Mouse (Mus musculus) heart, adult 2 months (tissue): ENCODE measurements around the gene Gkap1. TPM values are rescaled to one million over a fixed set of nuclear protein-coding genes. Genes with fewer than 3 reads are reported as not detected.

ENCODE experiments used
- DNase-seq, 2 experiments: peaks; one replicate each; pipeline ENCODE4 v3.0.0; 2021
- H3K27ac ChIP-seq: fragments of 200-600 bp; 2 replicates; pipeline ENCODE4 v1.8.1; 2022
- H3K27me3 ChIP-seq: fragments of 200-500 bp; 2 replicates; pipeline ENCODE4 v1.6.1; 2012; ENCODE audit warnings: mild to moderate bottlenecking, low read length, inconsistent platforms, mixed read lengths; ENCODE audit not compliant: control insufficient read depth, insufficient read depth
- H3K36me3 ChIP-seq: fragments of 200-500 bp; 2 replicates; pipeline ENCODE4 v1.6.1; 2012; ENCODE audit warnings: low read length, inconsistent platforms; ENCODE audit not compliant: control insufficient read depth, insufficient read depth
- H3K4me1 ChIP-seq: fragments of 200-500 bp; 2 replicates; pipeline ENCODE4 v1.6.1; 2011; ENCODE audit warnings: low read length; ENCODE audit not compliant: control insufficient read depth, insufficient read depth
- H3K4me3 ChIP-seq: fragments of 200-600 bp; 2 replicates; pipeline ENCODE4 v1.8.1; 2022
- H3K79me2 ChIP-seq: fragments of 200-500 bp; replicated peaks from 2 replicates; pipeline ENCODE4 v1.6.1; 2012; ENCODE audit warnings: mild to moderate bottlenecking, inconsistent platforms, low read length, moderate library complexity, mixed read lengths; ENCODE audit not compliant: control insufficient read depth, insufficient read depth
- H3K9ac ChIP-seq: fragments of 200-500 bp; 2 replicates; pipeline ENCODE4 v1.6.1; 2012; ENCODE audit warnings: low read depth, mild to moderate bottlenecking, control low read depth, inconsistent platforms, low read length, mixed read lengths
- CTCF ChIP-seq: fragments of 200-600 bp; IDR thresholded peaks from 2 replicates; pipeline ENCODE4 v1.8.1; 2022; ENCODE audit warnings: antibody characterized with exemption, mild to moderate bottlenecking, moderate library complexity
- EP300 ChIP-seq: fragments of 200-500 bp; IDR thresholded peaks from 2 replicates; pipeline ENCODE4 v1.6.1; 2011; ENCODE audit warnings: low read depth, low read length, control low read depth; ENCODE audit not compliant: insufficient read depth
- POLR2A ChIP-seq: fragments of 200-500 bp; IDR thresholded peaks from 2 replicates; pipeline ENCODE4 v1.6.1; 2011; ENCODE audit warnings: mild to moderate bottlenecking, low read depth, low read length, control low read depth; ENCODE audit not compliant: insufficient read depth
- WGBS: fragments of 180-500 bp; shearing (Covaris S2); methylation state at CpG from one replicate; pipeline ENCODE4 v1.1.7; 2018; 5-methylcytosine and 5-hydroxymethylcytosine counted together
- intact Hi-C: fragments of 180-260 bp; cut with DNase I; formaldehyde crosslinking; loops from one replicate; pipeline ENCODE4 v1.15.1; 2025
- polyA plus RNA-seq: library from polyadenylated mRNA; depleted of rRNA; stranded (reverse); fragments of >200 nt; gene quantifications from 2 replicates; pipeline ENCODE4 v1.2.3, GENCODE M21; 2012
- total RNA-seq, 2 experiments: library from RNA; stranded (reverse); gene quantifications; 2 replicates each; pipeline ENCODE4 v1.2.3; 2021

Gene Gkap1
- total and polyA plus RNA-seq, 3 experiments: 4.7 to 28.3 (median 21.8) TPM

DNA sequence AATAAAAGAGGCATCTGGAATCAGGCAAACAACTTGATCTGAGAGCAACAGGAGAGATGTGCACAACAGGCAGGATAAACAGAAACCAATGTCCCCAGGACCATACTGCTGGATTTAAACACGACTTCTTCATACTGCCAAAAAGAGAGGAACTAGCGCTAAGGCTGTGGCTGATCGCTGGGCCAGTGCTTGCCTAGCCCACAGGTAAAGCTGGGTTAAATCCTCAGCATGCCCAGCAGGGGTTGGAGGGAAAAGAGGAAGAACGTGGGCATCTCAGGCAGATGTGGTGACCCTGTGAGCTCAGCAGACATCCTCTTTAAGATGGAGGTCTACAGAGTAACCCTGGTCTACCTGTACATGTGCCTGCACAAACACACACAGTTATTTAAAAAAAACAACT is 70.5 kb downstream of the Gkap1 start:
- no peak for TF ChIP-seq EP300
- no peak for TF ChIP-seq CTCF
- TF ChIP-seq POLR2A: no peak
- Histone ChIP-seq H3K4me1 (peaks cover 7% of the 10 kb centered on the region), H3K27me3 (no peaks in the 10 kb centered on the region), H3K4me3 (no peak overlapping the region), H3K27ac (no peak overlapping the region), H3K79me2 (peaks cover 16% of the 10 kb centered on the region), H3K36me3 (peaks cover 14% of the 10 kb centered on the region), H3K9ac (no peak overlapping the region)
- intact Hi-C loops: no loop called here
- no peak for DNase-seq
- WGBS: 48% methylated on average over 4 of the region's 4 CpGs

- TF ChIP-seq EP300: no peak
- TF ChIP-seq POLR2A: no peak
- no peak for TF ChIP-seq CTCF
- Histone ChIP-seq H3K4me1 (peaks cover 5% of the 10 kb centered on the region), H3K79me2 (peaks cover 14% of the 10 kb centered on the region), H3K36me3 (peaks cover 10% of the 10 kb centered on the region), H3K9ac (no peak overlapping the region), H3K4me3 (no peak overlapping the region), H3K27me3 (no peaks in the 10 kb centered on the region), H3K27ac (no peak overlapping the region)
- intact Hi-C loops: no loop called here
- 97% methylated on average over 3 of the region's 3 CpGs for WGBS
- no peak for DNase-seq
These were observed 71.3 kb downstream of the Gkap1 start for GRCm38 (mm10) chr13:58204202-58204601.

- H3K27me3 ChIP-seq: no peaks in the 10 kb centered on the region
- intact Hi-C loops: no loop called here
- H3K4me3 ChIP-seq: no peak overlapping the region
- no peak for TF ChIP-seq POLR2A
- no peak for TF ChIP-seq CTCF
- TF ChIP-seq EP300: no peak
- peaks cover 5% of the 10 kb centered on the region for H3K4me1 ChIP-seq
- 69% methylated on average over 1 of the region's 1 CpGs for WGBS
- peaks cover 10% of the 10 kb centered on the region for H3K36me3 ChIP-seq
- no peak for DNase-seq
- peaks cover 16% of the 10 kb centered on the region for H3K79me2 ChIP-seq
- H3K9ac ChIP-seq: no peak overlapping the region
- no peak overlapping the region for H3K27ac ChIP-seq
These were observed 72.6 kb downstream of the Gkap1 start for GRCm38 (mm10) chr13:58202903-58203302.

- Histone ChIP-seq H3K4me3 (no peak overlapping the region), H3K27ac (no peak overlapping the region), H3K4me1 (peaks cover 5% of the 10 kb centered on the region), H3K9ac (no peak overlapping the region), H3K27me3 (no peaks in the 10 kb centered on the region), H3K36me3 (peaks cover 8% of the 10 kb centered on the region), H3K79me2 (peaks cover 15% of the 10 kb centered on the region)
- no peak for DNase-seq
- TF ChIP-seq CTCF (no peak), EP300 (no peak), POLR2A (no peak)
- intact Hi-C loops: no loop called here
- WGBS: 91% methylated on average over 3 of the region's 3 CpGs
These were observed 73.6 kb downstream of the Gkap1 start for GRCm38 (mm10) chr13:58201908-58202307.

- intact Hi-C loops: no loop called here
These were observed 74.2 kb downstream of the Gkap1 start for GRCm38 (mm10) chr13:58201343-58201742.

DNA sequence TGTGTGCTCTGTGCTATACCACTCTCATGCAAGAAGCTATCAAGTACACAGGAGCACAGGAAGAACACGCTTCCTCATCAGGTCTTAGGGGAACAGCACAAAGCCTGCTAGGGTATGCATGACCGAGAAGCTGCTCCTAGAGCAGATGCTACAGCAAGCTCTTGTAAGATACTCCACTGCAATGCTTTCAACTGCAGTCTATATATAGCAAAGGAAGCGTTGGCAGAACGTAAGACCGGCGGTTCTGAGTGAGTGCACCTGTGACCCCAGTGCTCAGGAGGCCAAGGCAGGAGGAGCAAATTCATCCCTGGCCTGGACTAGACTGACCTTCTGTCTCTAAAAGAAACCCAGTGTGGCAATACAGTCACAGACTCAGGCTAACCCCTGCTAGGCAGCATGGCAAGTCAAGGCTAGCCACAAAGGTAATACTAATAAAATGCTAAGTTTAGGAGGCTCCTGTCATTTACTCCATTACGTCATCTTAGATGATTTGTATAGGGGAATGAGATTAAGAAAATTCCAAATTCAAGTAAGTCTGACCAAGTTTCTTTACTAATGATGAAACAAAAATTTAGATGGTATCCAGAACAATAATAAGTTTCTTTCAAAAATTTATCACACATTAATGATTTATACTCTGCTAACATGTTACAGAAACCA is 77.4 kb downstream of the Gkap1 start:
- H3K4me1 ChIP-seq: peaks cover 2% of the 10 kb centered on the region; the same call in 1 of the 2 replicates
- no peak overlapping the region for H3K4me3 ChIP-seq
- WGBS: 66% methylated on average over 7 of the region's 7 CpGs
- TF ChIP-seq CTCF (no peak), POLR2A (no peak), EP300 (no peak)
- H3K27ac ChIP-seq: no peak overlapping the region
- H3K36me3 ChIP-seq: no peaks in the 10 kb centered on the region
- H3K79me2 ChIP-seq: peaks cover 8% of the 10 kb centered on the region
- no peak for DNase-seq
- H3K9ac ChIP-seq: no peak overlapping the region
- intact Hi-C loops: no loop called here
- no peaks in the 10 kb centered on the region for H3K27me3 ChIP-seq

More at GRCm38 (mm10) chr13:58201343-58201742, 74.2 kb downstream of the Gkap1 start:
- no peak overlapping the region for H3K4me3 ChIP-seq
- H3K36me3 ChIP-seq: peaks cover 8% of the 10 kb centered on the region
- TF ChIP-seq POLR2A (no peak), EP300 (no peak), CTCF (no peak)
- H3K27ac ChIP-seq: no peak overlapping the region
- peaks cover 15% of the 10 kb centered on the region for H3K79me2 ChIP-seq
- no peak overlapping the region for H3K9ac ChIP-seq
- H3K4me1 ChIP-seq: peaks cover 5% of the 10 kb centered on the region
- DNase-seq: no peak
- no peaks in the 10 kb centered on the region for H3K27me3 ChIP-seq
- WGBS: 79% methylated on average over 6 of the region's 6 CpGs
